Mouse (Mus musculus) spleen, adult 2 months (tissue): ENCODE results near the gene Ak5.

ENCODE experiments used
- CTCF ChIP-seq: fragments of 200-500 bp; IDR thresholded peaks from 2 replicates; pipeline ENCODE4 v1.5.1; 2011; ENCODE audit warnings: mild to moderate bottlenecking, inconsistent platforms; ENCODE audit not compliant: insufficient read depth, insufficient read length, insufficient replicate concordance; ENCODE audit errors: extremely low read depth
- POLR2A ChIP-seq: fragments of 200-500 bp; IDR thresholded peaks from 2 replicates; pipeline ENCODE4 v1.6.1; 2011; ENCODE audit warnings: low read depth, low read length, inconsistent platforms

DNA sequence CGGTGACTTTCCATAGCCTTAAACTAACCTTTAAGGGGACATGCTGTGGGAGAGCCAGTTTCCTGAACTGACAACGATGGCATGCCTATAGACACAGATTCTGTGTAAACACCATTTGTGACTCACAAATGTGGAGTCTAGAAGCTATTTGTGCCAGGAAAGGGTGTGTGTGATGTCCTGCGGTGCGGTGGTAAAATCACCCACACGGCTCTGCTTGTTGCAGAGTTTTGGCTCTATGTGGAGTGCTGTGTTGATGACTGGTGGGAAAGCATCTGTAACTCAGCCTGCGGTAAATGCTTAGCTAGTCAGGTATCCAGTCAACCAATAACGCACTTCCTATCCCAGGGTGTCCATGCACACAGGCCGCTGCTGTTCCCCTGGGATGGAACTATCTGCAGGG lies 160.3 kb downstream of the Ak5 start:
- TF ChIP-seq POLR2A (no peak), CTCF (no peak)
